Mouse (Mus musculus): Measurements from ENCODE around the gene Peg3. TPM values are rescaled to one million over a fixed set of nuclear protein-coding genes. Genes with fewer than 3 reads are reported as not detected.

Gene Peg3
- polyA plus RNA-seq, 1 experiment from 2014 or later = 58.6 TPM

GRCm38 (mm10) chr7:6685511-6685910, 44.7 kb downstream of the Peg3 start:
- Histone ChIP-seq H3K36me3 (ENCODE audit: control insufficient read depth, insufficient read depth, low read length) (no peaks in the 10 kb centered on the region), H3K9ac (ENCODE audit: low read depth, low read length) (no peak overlapping the region), H3K4me2 (ENCODE audit: low read depth, low read length) (no peak overlapping the region), H3K9me3 (ENCODE audit: control insufficient read depth, low read length) (no peaks in the 10 kb centered on the region), H3K4me3 (ENCODE audit: low read length) (no peak overlapping the region), H3K27me3 (replicated peaks; ENCODE audit: control insufficient read depth, insufficient read depth, low read length) (no peaks in the 10 kb centered on the region), H3K27ac (ENCODE audit: low read length) (no peak overlapping the region), H3K4me1 (ENCODE audit: control insufficient read depth, insufficient read depth, low read length) (no peaks in the 10 kb centered on the region)
- WGBS = 94% methylated on average over 6 of the region's 6 CpGs
- ATAC-seq = no peak

GRCm38 (mm10) chr7:6666726-6667125, 63.5 kb downstream of the Peg3 start:
- Histone ChIP-seq H3K4me1 (ENCODE audit: control insufficient read depth, insufficient read depth, low read length) (no peaks in the 10 kb centered on the region; the same call in 1 of the 2 replicates), H3K4me3 (ENCODE audit: low read length) (no peak overlapping the region), H3K9ac (ENCODE audit: low read depth, low read length) (no peak overlapping the region), H3K9me3 (ENCODE audit: control insufficient read depth, low read length) (no peaks in the 10 kb centered on the region), H3K27ac (ENCODE audit: low read length) (no peak overlapping the region), H3K36me3 (ENCODE audit: control insufficient read depth, insufficient read depth, low read length) (no peaks in the 10 kb centered on the region), H3K27me3 (replicated peaks; ENCODE audit: control insufficient read depth, insufficient read depth, low read length) (no peaks in the 10 kb centered on the region), H3K4me2 (ENCODE audit: low read depth, low read length) (no peak overlapping the region)
- WGBS = 66% methylated on average over 3 of the region's 3 CpGs
- no peak for ATAC-seq

GRCm38 (mm10) chr7:6663430-6663829, 66.8 kb downstream of the Peg3 start:
- Histone ChIP-seq H3K9me3 (ENCODE audit: control insufficient read depth, low read length) (no peaks in the 10 kb centered on the region), H3K27ac (ENCODE audit: low read length) (no peak overlapping the region), H3K4me1 (ENCODE audit: control insufficient read depth, insufficient read depth, low read length) (no peaks in the 10 kb centered on the region; the same call in 1 of the 2 replicates), H3K4me3 (ENCODE audit: low read length) (no peak overlapping the region), H3K27me3 (replicated peaks; ENCODE audit: control insufficient read depth, insufficient read depth, low read length) (no peaks in the 10 kb centered on the region), H3K36me3 (ENCODE audit: control insufficient read depth, insufficient read depth, low read length) (no peaks in the 10 kb centered on the region), H3K4me2 (ENCODE audit: low read depth, low read length) (no peak overlapping the region), H3K9ac (ENCODE audit: low read depth, low read length) (no peak overlapping the region)
- 69% methylated on average over 7 of the region's 7 CpGs for WGBS
- ATAC-seq = no peak

- no peak overlapping the region for H3K4me2 ChIP-seq (ENCODE audit: low read depth, low read length)
- no peak overlapping the region for H3K27ac ChIP-seq (ENCODE audit: low read length)
- no peaks in the 10 kb centered on the region; the same call in 1 of the 2 replicates for H3K4me1 ChIP-seq (ENCODE audit: control insufficient read depth, insufficient read depth, low read length)
- 21% methylated on average over 2 of the region's 2 CpGs for WGBS
- no peak overlapping the region for H3K9ac ChIP-seq (ENCODE audit: low read depth, low read length)
- no peaks in the 10 kb centered on the region for H3K36me3 ChIP-seq (ENCODE audit: control insufficient read depth, insufficient read depth, low read length)
- ATAC-seq = no peak
- no peak overlapping the region for H3K4me3 ChIP-seq (ENCODE audit: low read length)
- H3K27me3 ChIP-seq (replicated peaks; ENCODE audit: control insufficient read depth, insufficient read depth, low read length) = no peaks in the 10 kb centered on the region
- H3K9me3 ChIP-seq (ENCODE audit: control insufficient read depth, low read length) = no peaks in the 10 kb centered on the region
Observed at GRCm38 (mm10) chr7:6659605-6660004, 70.6 kb downstream of the Peg3 start.

- no peak overlapping the region for H3K9ac ChIP-seq (ENCODE audit: low read depth, low read length)
- no peaks in the 10 kb centered on the region; the same call in 1 of the 2 replicates for H3K4me1 ChIP-seq (ENCODE audit: control insufficient read depth, insufficient read depth, low read length)
- H3K4me2 ChIP-seq (ENCODE audit: low read depth, low read length) = no peak overlapping the region
- no peaks in the 10 kb centered on the region for H3K27me3 ChIP-seq (replicated peaks; ENCODE audit: control insufficient read depth, insufficient read depth, low read length)
- no peak overlapping the region for H3K4me3 ChIP-seq (ENCODE audit: low read length)
- no peaks in the 10 kb centered on the region for H3K9me3 ChIP-seq (ENCODE audit: control insufficient read depth, low read length)
- no peaks in the 10 kb centered on the region for H3K36me3 ChIP-seq (ENCODE audit: control insufficient read depth, insufficient read depth, low read length)
- ATAC-seq = no peak
- no peak overlapping the region for H3K27ac ChIP-seq (ENCODE audit: low read length)
- WGBS = 93% methylated on average over 7 of the region's 7 CpGs
Observed at GRCm38 (mm10) chr7:6658606-6659005, 71.6 kb downstream of the Peg3 start.

Other genes starting within 250 kb of the Peg3 start
- gene Olfr5, start 243.5 kb downstream of the Peg3 start, polyA plus RNA-seq (2015; fragmentation: Nextera tagmentation; extraction: Ambion mirVana) = not detected in 2 replicates
- gene Olfr1347, start 230.7 kb downstream of the Peg3 start, polyA plus RNA-seq (2015; fragmentation: Nextera tagmentation; extraction: Ambion mirVana) = not detected in 2 replicates
- gene Olfr1348, start 221.7 kb downstream of the Peg3 start, polyA plus RNA-seq (2015; fragmentation: Nextera tagmentation; extraction: Ambion mirVana) = not detected in 2 replicates
- gene Olfr1349, start 207.5 kb downstream of the Peg3 start, polyA plus RNA-seq (2015; fragmentation: Nextera tagmentation; extraction: Ambion mirVana) = not detected in 2 replicates
- not detected in 2 replicates for gene Olfr1350, start 165.6 kb downstream of the Peg3 start, polyA plus RNA-seq (2015; fragmentation: Nextera tagmentation; extraction: Ambion mirVana)
- gene Zim1, start 34.0 kb downstream of the Peg3 start, polyA plus RNA-seq (2015; fragmentation: Nextera tagmentation; extraction: Ambion mirVana) = 3.0 TPM in 2 replicates
- gene Usp29, start 147 bp upstream of the Peg3 start, polyA plus RNA-seq (2015; fragmentation: Nextera tagmentation; extraction: Ambion mirVana) = 2.6 and 3.5 TPM in 2 replicates